Mouse (Mus musculus) left cerebral cortex, postnatal 14 days (tissue): ENCODE data around the gene Msh5. TPM values are rescaled to one million over a fixed set of nuclear protein-coding genes. Genes with fewer than 3 reads are reported as not detected.

Source experiments
- DNase-seq, 2 experiments: peaks; one replicate each; pipeline ENCODE4 v3.0.0; 2021 to 2022; ENCODE audit warnings: low spot score in 2 of 2, mixed read lengths in 1 of 2
- intact Hi-C: fragments of 180-260 bp; cut with DNase I; formaldehyde crosslinking; loops from one replicate; pipeline ENCODE4 v1.15.1; 2025
- long read RNA-seq, 2 experiments: library from polyadenylated mRNA; stranded (forward); transcript quantifications; one replicate each; pipeline ENCODE4 v2.0.0; 2021
- total RNA-seq, 2 experiments: library from RNA; stranded (reverse); gene quantifications; 2 replicates each; pipeline ENCODE4 v1.2.3; 2021

Msh5 gene
- under 1 TPM; 0.59 to 0.75 TPM for total RNA-seq
- long read RNA-seq, experiment 1, partial matches to known transcripts = 0 of 1 reads
- long read RNA-seq, experiment 1, other reads (novel, unspliced or antisense) = 1 of 1 reads
- long read RNA-seq, experiment 2, partial matches to known transcripts = 0 of 1 reads
- long read RNA-seq, experiment 2, other reads (novel, unspliced or antisense) = 1 of 1 reads

- peak; percentile 94 to 97 for DNase-seq
- intact Hi-C loops = no loop called here
These were observed at the start of gene Msh5 for GRCm38 (mm10) chr17:35046681-35047455. Gene Msh5, minus strand, starts transcription at chr17:35046745.

- intact Hi-C loops = no loop called here
These were observed 48.2 kb upstream of the Msh5 start for GRCm38 (mm10) chr17:35094475-35095365.

GRCm38 (mm10) chr17:35092403-35093198, 46.1 kb upstream of the Msh5 start:
- intact Hi-C loops = no loop called here

More at GRCm38 (mm10) chr17:35094475-35095365, 48.2 kb upstream of the Msh5 start:
- no peak for DNase-seq

GRCm38 (mm10) chr17:35090166-35090932, 43.8 kb upstream of the Msh5 start:
- DNase-seq = no peak
- intact Hi-C loops = no loop called here

More at GRCm38 (mm10) chr17:35092403-35093198, 46.1 kb upstream of the Msh5 start:
- DNase-seq = no peak

- intact Hi-C loops = no loop called here
- DNase-seq = peak; percentile 94 to 95
These were observed 42.5 kb upstream of the Msh5 start, which contains the start of gene Abhd16a for GRCm38 (mm10) chr17:35088825-35089644. Gene Abhd16a, plus strand, starts transcription at chr17:35089263.

GRCm38 (mm10) chr17:35088151-35088550, 41.6 kb upstream of the Msh5 start:
- intact Hi-C loops = no loop called here
- peak in 1 of 2 experiments; percentile 66 for DNase-seq

- intact Hi-C loops = no loop called here
- no peak for DNase-seq
These were observed 38.8 kb upstream of the Msh5 start, which contains the start of gene Ly6g6f for GRCm38 (mm10) chr17:35085208-35085865. Gene Ly6g6f, minus strand, starts transcription at chr17:35085610.

GRCm38 (mm10) chr17:35083929-35084497, 37.5 kb upstream of the Msh5 start:
- intact Hi-C loops = no loop called here
- DNase-seq = no peak

GRCm38 (mm10) chr17:35082841-35083576, 36.5 kb upstream of the Msh5 start:
- intact Hi-C loops = no loop called here
- DNase-seq = no peak

GRCm38 (mm10) chr17:35080710-35081109, 34.2 kb upstream of the Msh5 start:
- intact Hi-C loops = no loop called here
- DNase-seq = no peak

- intact Hi-C loops = no loop called here
These were observed 33.7 kb upstream of the Msh5 start for GRCm38 (mm10) chr17:35080248-35080647.

GRCm38 (mm10) chr17:35079778-35080177, 33.2 kb upstream of the Msh5 start:
- intact Hi-C loops = no loop called here
- no peak for DNase-seq

More at GRCm38 (mm10) chr17:35080248-35080647, 33.7 kb upstream of the Msh5 start:
- DNase-seq = no peak

GRCm38 (mm10) chr17:35077786-35078233, 31.3 kb upstream of the Msh5 start, which contains the start of gene Ly6g6d:
Gene Ly6g6d, minus strand, starts transcription at chr17:35078065.
- intact Hi-C loops = no loop called here

GRCm38 (mm10) chr17:35077285-35077684, 30.7 kb upstream of the Msh5 start:
- intact Hi-C loops = no loop called here
- DNase-seq = no peak

More at GRCm38 (mm10) chr17:35077786-35078233, 31.3 kb upstream of the Msh5 start, which contains the start of gene Ly6g6d:
- DNase-seq = no peak

- intact Hi-C loops = no loop called here
- no peak for DNase-seq
These were observed 30.1 kb upstream of the Msh5 start, which contains the start of gene Ly6g6e for GRCm38 (mm10) chr17:35076507-35077176. Gene Ly6g6e, plus strand, starts transcription at chr17:35076902.
